Mouse (Mus musculus): Measurements from ENCODE around the gene Hoxc11. TPM values are rescaled to one million over a fixed set of nuclear protein-coding genes. Genes with fewer than 3 reads are reported as not detected.

The Hoxc11 gene
- polyA plus RNA-seq, 1 experiment from 2014 or later, result not detected

- Histone ChIP-seq H3K4me3 (peak overlapping the region; percentile 5; the same call in 1 of the 2 replicates), H3K27ac (no peak overlapping the region), H3K36me3 (no peaks in the 10 kb centered on the region), H3K27me3 (peaks cover 100% of the 10 kb centered on the region), H3K4me2 (peak overlapping the region; percentile 27; the same call in 1 of the 2 replicates), H3K4me1 (replicated peaks) (peaks cover 6% of the 10 kb centered on the region), H3K9ac (0 out of 2 replicates have a peak overlapping the region, but pooled peaks have one; percentile 13), H3K9me3 (no peaks in the 10 kb centered on the region)
- ATAC-seq (ENCODE audit: low FRiP score), result no peak
- under 1% methylated on average over 53 of the region's 53 CpGs for WGBS
Measured at GRCm38 (mm10) chr15:102942739-102943467, 11.3 kb upstream of the Hoxc11 start.

DNA sequence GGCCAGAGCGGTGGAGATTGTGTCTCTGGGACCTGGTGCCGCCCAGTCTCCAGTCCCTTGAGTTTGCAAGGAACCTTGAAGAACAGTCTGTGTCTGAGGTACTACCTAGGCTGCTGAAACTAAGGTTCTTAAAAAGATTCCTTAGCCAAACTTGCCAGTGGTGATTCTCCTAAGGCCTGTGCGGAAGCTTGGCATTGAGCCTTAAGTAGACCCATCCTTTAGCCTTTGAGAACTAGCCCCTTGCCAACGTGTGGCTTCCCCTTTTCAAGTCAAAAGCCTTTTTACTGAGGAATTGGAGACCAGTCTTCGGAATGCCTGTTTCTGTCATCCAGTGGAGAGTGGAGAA is 10.8 kb upstream of the Hoxc11 start:
- H3K4me2 ChIP-seq, result no peak overlapping the region

DNA sequence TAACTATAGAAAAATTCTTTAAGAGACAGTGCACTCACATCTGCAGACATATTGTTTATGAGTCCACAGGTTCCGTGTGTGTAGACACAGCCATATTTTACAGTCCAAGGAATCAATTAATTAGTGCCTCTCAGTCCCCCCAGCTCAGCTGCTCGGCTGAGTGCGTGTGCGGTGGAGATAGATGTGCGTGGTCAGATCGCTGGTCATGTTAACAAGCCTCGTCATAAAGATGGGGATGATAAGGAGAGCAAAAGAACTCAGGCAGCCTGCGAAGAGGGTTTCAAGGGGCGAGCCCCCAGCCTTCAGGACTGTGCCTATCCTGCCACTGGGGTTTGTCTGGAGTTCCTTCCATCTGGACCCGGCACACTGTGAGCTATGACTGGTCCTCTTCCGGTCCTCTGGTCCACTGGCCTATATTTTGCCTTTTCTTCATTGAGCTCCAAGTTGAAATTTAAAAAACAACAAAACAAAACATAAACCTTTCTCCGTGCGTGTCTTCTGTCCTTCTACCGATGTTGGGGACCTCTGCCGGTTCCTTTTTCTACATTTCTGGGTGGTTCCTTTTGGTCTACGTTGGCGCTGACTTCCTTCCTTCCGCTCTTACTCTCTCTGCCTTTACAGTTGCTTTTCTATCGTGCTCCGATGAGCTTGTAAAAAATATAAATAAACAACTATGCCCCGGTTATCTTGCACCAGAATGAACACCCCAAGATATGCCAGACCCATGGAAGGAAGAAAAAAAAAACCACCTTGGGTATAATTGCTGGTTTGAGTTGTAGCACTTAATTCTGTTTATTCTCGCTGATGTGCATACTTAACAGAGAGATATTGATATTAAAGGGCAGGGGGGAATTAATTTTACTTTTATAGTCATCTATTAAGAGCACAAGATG is 8.8 kb upstream of the Hoxc11 start:
- Histone ChIP-seq H3K9ac (no peak overlapping the region), H3K27me3 (peaks cover 100% of the 10 kb centered on the region), H3K4me1 (replicated peaks) (peaks cover 6% of the 10 kb centered on the region), H3K4me3 (no peak overlapping the region), H3K36me3 (no peaks in the 10 kb centered on the region), H3K9me3 (no peaks in the 10 kb centered on the region), H3K27ac (no peak overlapping the region), H3K4me2 (no peak overlapping the region)
- ATAC-seq (ENCODE audit: low FRiP score), result no peak
- WGBS, result 10% methylated on average over 22 of the region's 22 CpGs

More for the DNA sequence above, 10.8 kb upstream of the Hoxc11 start:
- H3K4me1 ChIP-seq (replicated peaks), result peaks cover 6% of the 10 kb centered on the region
- no peak overlapping the region for H3K9ac ChIP-seq
- H3K4me3 ChIP-seq, result no peak overlapping the region
- H3K27me3 ChIP-seq, result peaks cover 100% of the 10 kb centered on the region
- WGBS, result 1% methylated on average over 5 of the region's 5 CpGs
- ATAC-seq (ENCODE audit: low FRiP score), result no peak
- no peaks in the 10 kb centered on the region for H3K36me3 ChIP-seq
- no peaks in the 10 kb centered on the region for H3K9me3 ChIP-seq
- no peak overlapping the region for H3K27ac ChIP-seq

DNA sequence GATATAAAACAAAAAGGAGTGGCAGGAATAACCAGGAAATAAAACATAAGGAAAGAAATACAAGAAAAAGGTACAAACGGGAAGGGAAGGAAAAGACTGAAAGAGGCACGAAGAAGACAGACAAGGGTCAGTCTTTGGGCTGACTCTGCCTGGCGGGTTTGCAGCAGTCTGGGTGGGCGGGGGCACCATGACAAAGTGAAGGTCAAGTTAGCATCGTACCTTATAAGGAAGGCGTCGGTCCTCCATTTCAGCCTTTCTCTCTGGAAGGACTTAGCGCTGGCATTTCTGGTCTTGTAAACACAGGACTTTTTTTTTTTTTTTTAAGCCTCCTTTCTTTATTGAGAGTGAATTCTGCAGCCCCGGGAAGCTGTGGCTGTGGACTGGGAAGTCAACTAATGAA is 7.0 kb upstream of the Hoxc11 start:
- Histone ChIP-seq H3K27ac (no peak overlapping the region), H3K4me3 (no peak overlapping the region), H3K36me3 (no peaks in the 10 kb centered on the region), H3K27me3 (peaks cover 100% of the 10 kb centered on the region), H3K9ac (no peak overlapping the region), H3K4me2 (no peak overlapping the region), H3K9me3 (no peaks in the 10 kb centered on the region), H3K4me1 (replicated peaks) (peaks cover 6% of the 10 kb centered on the region)
- WGBS, result 1% methylated on average over 9 of the region's 9 CpGs
- no peak for ATAC-seq (ENCODE audit: low FRiP score)

DNA sequence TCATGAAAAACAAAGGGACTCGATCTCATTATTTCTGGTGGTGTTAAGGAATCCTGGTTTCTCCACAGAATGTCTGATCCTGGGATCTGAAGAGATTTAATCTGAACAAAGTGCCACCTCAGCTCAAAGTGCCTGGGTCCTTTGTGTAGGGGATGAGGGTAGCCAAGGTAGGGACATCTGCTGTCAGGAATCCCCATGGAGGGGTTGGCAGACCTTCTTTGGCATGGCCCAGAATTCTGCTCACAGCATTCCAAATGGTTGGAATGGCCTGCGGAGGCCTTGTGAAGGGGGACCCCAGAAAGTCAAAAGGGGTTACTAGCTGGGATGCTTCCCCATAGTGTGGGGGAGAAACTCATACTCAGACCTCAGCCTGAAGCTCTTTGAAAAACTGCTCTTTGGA is 5.4 kb upstream of the Hoxc11 start:
- WGBS, result 14% methylated on average over 2 of the region's 2 CpGs
- Histone ChIP-seq H3K27ac (no peak overlapping the region), H3K4me1 (replicated peaks) (no peaks in the 10 kb centered on the region), H3K36me3 (no peaks in the 10 kb centered on the region), H3K4me2 (no peak overlapping the region), H3K9me3 (no peaks in the 10 kb centered on the region), H3K9ac (no peak overlapping the region), H3K27me3 (peaks cover 100% of the 10 kb centered on the region), H3K4me3 (no peak overlapping the region)
- no peak for ATAC-seq (ENCODE audit: low FRiP score)

DNA sequence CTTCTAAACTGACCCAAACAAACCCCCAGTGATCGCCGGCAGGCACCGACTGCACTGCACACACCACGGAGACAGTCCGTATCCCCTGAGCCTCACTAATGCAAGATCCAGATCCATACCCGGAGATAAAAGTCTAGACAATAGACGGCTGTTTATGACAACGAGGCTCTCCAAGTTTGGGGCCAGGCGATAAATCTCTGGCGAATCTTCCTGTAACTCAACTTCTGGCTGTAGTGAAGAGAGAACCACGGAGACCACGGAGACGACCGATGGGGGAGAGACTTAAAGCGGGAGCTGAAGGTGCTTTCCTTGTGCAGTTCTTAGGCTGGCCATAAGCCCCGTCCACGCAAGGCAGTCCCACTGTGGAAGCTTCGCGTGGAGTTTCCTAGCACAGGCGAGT is 4.5 kb upstream of the Hoxc11 start:
- no peak overlapping the region for H3K4me3 ChIP-seq

GRCm38 (mm10) chr15:102950877-102951276 is 3.4 kb upstream of the Hoxc11 start:
- Histone ChIP-seq H3K4me1 (replicated peaks) (no peaks in the 10 kb centered on the region), H3K36me3 (no peaks in the 10 kb centered on the region), H3K4me3 (no peak overlapping the region), H3K27ac (no peak overlapping the region), H3K9ac (no peak overlapping the region), H3K27me3 (peaks cover 100% of the 10 kb centered on the region), H3K4me2 (no peak overlapping the region), H3K9me3 (no peaks in the 10 kb centered on the region)
- WGBS, result 5% methylated on average over 2 of the region's 2 CpGs
- no peak for ATAC-seq (ENCODE audit: low FRiP score)

More for the DNA sequence above, 4.5 kb upstream of the Hoxc11 start:
- 2% methylated on average over 20 of the region's 20 CpGs for WGBS
- Histone ChIP-seq H3K27ac (no peak overlapping the region), H3K27me3 (peaks cover 100% of the 10 kb centered on the region), H3K9ac (no peak overlapping the region), H3K9me3 (no peaks in the 10 kb centered on the region), H3K36me3 (no peaks in the 10 kb centered on the region), H3K4me2 (no peak overlapping the region), H3K4me1 (replicated peaks) (no peaks in the 10 kb centered on the region)
- no peak for ATAC-seq (ENCODE audit: low FRiP score)

GRCm38 (mm10) chr15:102953561-102953960 is 666 bp upstream of the Hoxc11 start:
- Histone ChIP-seq H3K27ac (no peak overlapping the region), H3K9ac (no peak overlapping the region)

DNA sequence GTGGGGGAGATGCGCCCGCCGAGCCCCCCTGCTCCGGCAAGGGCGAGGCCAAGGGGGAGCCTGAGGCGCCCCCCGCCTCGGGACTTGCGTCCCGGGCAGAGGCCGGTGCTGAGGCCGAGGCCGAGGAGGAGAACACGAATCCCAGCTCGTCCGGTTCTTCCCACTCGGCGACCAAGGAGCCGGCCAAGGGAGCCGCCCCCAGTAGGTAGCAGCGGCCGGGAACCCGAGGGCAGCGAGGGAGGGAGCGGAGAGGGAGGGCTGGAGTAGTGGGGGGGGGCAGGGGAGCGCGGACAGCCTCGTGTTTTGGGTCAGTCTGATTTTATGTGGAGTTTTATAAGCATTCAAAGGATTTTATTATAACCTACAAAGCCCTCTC is 768 bp downstream of the Hoxc11 start:
- ATAC-seq (ENCODE audit: low FRiP score), result no peak
- Histone ChIP-seq H3K27ac (no peak overlapping the region), H3K9ac (no peak overlapping the region)

More at GRCm38 (mm10) chr15:102953561-102953960, 666 bp upstream of the Hoxc11 start:
- 2% methylated on average over 6 of the region's 6 CpGs for WGBS
- Histone ChIP-seq H3K4me1 (replicated peaks) (no peaks in the 10 kb centered on the region), H3K36me3 (no peaks in the 10 kb centered on the region), H3K4me2 (no peak overlapping the region), H3K27me3 (peaks cover 100% of the 10 kb centered on the region), H3K4me3 (no peak overlapping the region), H3K9me3 (no peaks in the 10 kb centered on the region)
- no peak for ATAC-seq (ENCODE audit: low FRiP score)

GRCm38 (mm10) chr15:102955833-102956640 is 1.8 kb downstream of the Hoxc11 start:
- no peaks in the 10 kb centered on the region for H3K4me1 ChIP-seq (replicated peaks)
- no peak overlapping the region for H3K4me2 ChIP-seq
- no peaks in the 10 kb centered on the region for H3K36me3 ChIP-seq
- no peak overlapping the region for H3K9ac ChIP-seq
- H3K4me3 ChIP-seq, result no peak overlapping the region
- H3K27me3 ChIP-seq, result peaks cover 99% of the 10 kb centered on the region
- H3K9me3 ChIP-seq, result no peaks in the 10 kb centered on the region
- under 1% methylated on average over 39 of the region's 40 CpGs for WGBS
- no peak for ATAC-seq (ENCODE audit: low FRiP score)
- H3K27ac ChIP-seq, result no peak overlapping the region

More for the DNA sequence above, 768 bp downstream of the Hoxc11 start:
- under 1% methylated on average over 28 of the region's 28 CpGs for WGBS
- Histone ChIP-seq H3K36me3 (no peaks in the 10 kb centered on the region), H3K9me3 (no peaks in the 10 kb centered on the region), H3K4me2 (no peak overlapping the region), H3K4me3 (no peak overlapping the region), H3K4me1 (replicated peaks) (no peaks in the 10 kb centered on the region), H3K27me3 (peaks cover 99% of the 10 kb centered on the region)

DNA sequence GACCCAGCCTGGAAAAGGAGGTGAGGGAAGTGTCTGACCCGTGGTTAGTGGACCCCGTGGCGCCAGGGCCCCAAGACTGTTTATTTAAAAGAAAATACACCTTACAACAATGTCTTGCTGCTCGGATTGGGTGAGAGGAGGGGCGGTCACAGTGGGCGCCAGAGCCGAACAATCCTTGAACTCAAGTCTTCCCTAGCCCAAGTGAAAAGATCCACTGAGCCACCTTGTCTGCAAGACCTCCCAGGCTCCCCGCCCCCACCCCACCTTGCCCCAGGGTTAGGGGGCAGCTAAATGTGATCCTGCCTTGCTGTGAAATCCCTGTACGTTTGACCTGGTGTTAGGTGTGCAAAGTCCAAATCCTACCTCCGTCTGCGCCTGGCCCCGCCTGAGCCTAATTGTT is 2.7 kb downstream of the Hoxc11 start:
- Histone ChIP-seq H3K4me1 (replicated peaks) (no peaks in the 10 kb centered on the region), H3K4me2 (no peak overlapping the region), H3K27me3 (peaks cover 99% of the 10 kb centered on the region), H3K36me3 (no peaks in the 10 kb centered on the region), H3K9me3 (no peaks in the 10 kb centered on the region), H3K27ac (no peak overlapping the region), H3K9ac (no peak overlapping the region), H3K4me3 (no peak overlapping the region)
- WGBS, result 1% methylated on average over 12 of the region's 12 CpGs
- ATAC-seq (ENCODE audit: low FRiP score), result no peak

DNA sequence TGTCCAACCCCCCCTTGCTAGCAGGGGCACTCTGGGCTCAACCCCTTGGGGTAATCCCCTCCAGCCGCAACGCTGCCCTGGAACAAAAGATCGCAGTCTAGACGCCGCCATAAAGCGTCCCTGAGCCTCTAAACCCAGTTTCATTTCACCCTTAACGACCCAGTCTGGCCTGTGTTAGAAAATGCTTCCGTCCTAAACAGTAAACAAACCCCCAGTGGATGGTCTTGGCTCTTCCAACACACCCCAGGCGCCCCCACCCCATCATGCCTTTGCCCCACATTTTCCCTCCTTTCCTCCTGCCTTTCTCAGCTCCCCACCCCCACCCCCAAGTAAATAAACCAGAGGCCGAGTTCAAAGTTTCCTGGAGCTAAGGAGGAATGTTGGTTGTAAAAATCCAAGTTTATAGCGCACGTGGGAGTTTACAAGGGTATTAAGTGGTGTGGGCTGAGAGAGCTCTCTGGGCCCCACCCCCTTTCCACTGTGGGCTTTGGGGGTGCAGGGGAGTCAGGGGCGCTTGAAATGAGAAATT is 5.5 kb downstream of the Hoxc11 start:
- H3K27ac ChIP-seq, result no peak overlapping the region
- under 1% methylated on average over 13 of the region's 13 CpGs for WGBS

More for the DNA sequence above, 5.5 kb downstream of the Hoxc11 start:
- no peaks in the 10 kb centered on the region for H3K36me3 ChIP-seq
- no peak for ATAC-seq (ENCODE audit: low FRiP score)
- no peak overlapping the region for H3K4me2 ChIP-seq
- no peak overlapping the region for H3K4me3 ChIP-seq
- no peaks in the 10 kb centered on the region for H3K4me1 ChIP-seq (replicated peaks)
- H3K9ac ChIP-seq, result no peak overlapping the region
- H3K27me3 ChIP-seq, result peaks cover 98% of the 10 kb centered on the region
- H3K9me3 ChIP-seq, result no peaks in the 10 kb centered on the region

All from hindbrain, embryonic 13.5 days (tissue).